Mouse (Mus musculus): ENCODE data around the gene Capn10.
A peak's percentile ranks its signal among the peaks of the same experiment; 100 is the strongest.
"Not testable (repeated sequence)": the region's sequence is repeated elsewhere in the genome, so short reads cannot be mapped to it uniquely, and the experiment has no call there.

Gene Capn10

GRCm38 (mm10) chr1:92919775-92920174 lies 14.4 kb upstream of the Capn10 start:
- no peak for DNase-seq (ENCODE audit: low read depth)

GRCm38 (mm10) chr1:92920474-92921200 lies 13.5 kb upstream of the Capn10 start:
- no peak for DNase-seq (ENCODE audit: low read depth)

DNA sequence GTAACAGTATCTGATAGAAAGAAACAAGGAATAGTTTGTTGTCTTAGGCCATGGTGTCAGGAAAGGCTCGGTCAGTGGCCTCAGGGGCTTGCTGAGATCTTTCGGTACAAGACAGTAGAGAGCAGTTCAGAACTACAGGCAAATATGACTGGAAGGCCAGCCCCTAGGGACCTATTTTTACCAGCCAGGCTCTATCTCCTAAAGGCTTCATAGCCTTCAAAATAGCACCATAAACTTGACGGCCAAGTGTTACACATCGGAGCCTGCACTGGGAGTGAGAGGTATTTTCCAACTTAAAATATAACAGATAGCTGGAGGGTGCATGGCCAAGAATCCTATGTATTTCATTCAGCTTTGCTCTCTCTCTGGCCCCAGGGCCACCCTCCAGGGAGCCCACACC lies 12.7 kb upstream of the Capn10 start:
- DNase-seq (ENCODE audit: low read depth): no peak

DNA sequence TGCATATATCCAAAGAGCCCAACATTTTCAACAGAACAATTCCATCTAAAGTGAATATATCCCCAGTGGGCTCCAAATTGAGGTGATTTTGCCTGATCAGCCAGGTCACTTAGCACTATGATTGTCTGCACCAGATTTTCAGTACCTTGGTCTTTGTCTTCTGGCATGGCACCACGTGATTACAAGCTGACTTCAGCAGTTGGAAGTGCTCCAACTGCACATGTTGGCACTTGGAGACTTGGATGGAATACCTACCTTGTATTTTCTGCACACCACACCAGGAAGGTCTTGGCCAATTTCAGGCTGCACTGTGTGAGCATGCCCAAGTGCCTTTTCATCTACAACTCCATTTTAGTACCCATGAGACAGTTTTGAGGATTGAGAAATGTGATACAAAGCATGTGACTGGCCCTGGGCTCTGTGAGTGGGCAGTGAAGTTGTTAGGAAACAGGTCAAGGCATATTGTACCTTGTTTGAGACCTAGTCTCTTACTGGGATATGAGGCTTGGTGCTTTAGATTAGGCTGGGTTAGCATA lies 3.9 kb upstream of the Capn10 start:
- no peak for DNase-seq (ENCODE audit: low read depth)

DNA sequence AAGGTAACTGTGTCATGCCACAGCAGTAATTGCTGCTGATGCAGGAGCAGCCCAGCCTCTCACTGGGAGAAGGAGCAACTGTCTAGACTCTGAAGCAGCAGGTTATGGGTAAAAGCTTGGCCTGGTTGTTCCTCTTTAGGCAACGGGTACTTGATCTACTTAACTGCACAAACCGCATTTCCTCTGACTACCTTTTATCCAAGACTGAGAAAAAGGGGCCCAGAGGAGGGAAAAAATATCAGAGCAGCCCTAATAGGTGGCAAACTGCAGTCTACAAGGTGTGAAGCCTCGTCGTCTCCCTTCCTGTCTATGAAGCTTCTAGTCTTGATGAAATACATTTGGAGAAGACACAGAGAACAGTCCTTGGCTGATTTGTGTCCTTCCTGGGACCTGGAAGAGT lies 565 bp upstream of the Capn10 start:
- no peak for DNase-seq (ENCODE audit: low read depth)

DNA sequence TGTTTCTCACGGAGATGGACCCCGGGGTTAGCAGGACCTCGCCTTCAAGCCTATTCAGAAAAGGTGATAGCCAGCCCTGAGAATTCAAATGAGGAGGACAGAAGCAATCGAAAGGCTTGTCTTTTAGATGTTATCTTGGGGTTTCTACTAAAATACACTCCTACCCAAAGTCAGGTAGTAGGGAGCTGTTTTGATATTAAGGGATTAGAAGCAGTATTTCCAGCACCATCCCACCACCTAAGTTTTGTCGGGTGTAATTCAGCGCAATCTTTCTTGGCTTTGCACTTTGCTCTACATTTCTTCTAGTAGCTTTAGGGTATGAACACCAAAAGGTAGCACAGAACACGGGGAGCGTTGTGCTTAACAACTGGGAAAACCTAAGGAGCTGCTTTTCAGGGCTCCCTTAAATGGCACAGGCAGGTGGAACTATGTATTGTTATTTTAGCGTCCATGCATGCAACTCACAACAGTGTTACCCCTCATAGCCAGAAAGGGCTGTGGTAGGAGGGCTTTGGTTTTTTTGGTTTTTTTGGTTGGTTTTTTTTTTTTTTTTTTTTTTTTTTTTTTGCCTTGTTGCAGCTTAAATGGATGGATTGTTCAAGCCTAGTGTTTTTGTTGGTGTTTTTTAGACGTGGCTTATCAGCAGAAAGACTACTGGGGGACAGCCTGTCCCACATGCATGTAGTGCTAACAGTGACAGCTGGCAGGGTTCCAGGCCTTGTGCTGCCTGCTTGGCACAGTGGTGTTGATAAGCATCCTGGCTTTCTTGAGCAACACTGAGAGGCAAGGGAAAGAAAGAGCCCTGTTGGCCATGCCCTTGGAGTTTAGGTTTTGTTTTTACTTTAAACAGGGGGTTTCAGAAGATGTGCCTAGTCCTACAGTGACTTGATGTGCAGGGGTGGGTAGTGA lies 1.1 kb downstream of the Capn10 start:
- DNase-seq (ENCODE audit: low read depth): no peak

GRCm38 (mm10) chr1:92935977-92936376 lies 1.8 kb downstream of the Capn10 start:
- no peak for DNase-seq (ENCODE audit: low read depth)

GRCm38 (mm10) chr1:92936467-92936866 lies 2.3 kb downstream of the Capn10 start:
- DNase-seq (ENCODE audit: low read depth): no peak

DNA sequence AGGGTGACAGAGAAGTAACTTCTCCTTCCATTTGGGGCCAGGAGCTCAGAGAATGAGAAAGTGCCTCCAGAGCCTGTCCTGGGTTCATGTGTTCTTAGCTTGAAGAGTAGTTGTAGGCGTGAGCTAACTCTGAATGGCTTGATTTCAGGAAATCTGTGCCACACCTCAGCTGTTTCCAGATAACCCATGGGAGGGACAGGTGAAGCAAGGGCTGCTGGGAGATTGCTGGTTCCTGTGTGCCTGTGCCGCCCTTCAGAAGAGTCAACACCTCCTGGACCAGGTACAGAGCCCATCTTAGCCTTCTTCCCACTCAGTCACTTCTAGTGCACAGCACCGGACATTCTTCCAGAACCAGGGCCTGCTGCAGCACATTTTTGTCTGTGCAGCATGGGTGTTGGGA lies 3.6 kb downstream of the Capn10 start:
- DNase-seq (ENCODE audit: low read depth): no peak

- no peak for DNase-seq (ENCODE audit: low read depth)
These were observed 5.6 kb downstream of the Capn10 start for GRCm38 (mm10) chr1:92939746-92940145.

GRCm38 (mm10) chr1:92943219-92943989 lies 9.2 kb downstream of the Capn10 start:
- DNase-seq (ENCODE audit: low read depth): no peak

- DNase-seq (ENCODE audit: low read depth): no peak
These were observed 13.8 kb downstream of the Capn10 start for GRCm38 (mm10) chr1:92947966-92948365.

- peak; percentile 19 for DNase-seq (ENCODE audit: low read depth)
These were observed 15.2 kb downstream of the Capn10 start for GRCm38 (mm10) chr1:92949426-92949825.

GRCm38 (mm10) chr1:92950607-92951006 lies 16.4 kb downstream of the Capn10 start, which contains the start of gene Gpr35:
Gene Gpr35, plus strand, starts transcription at chr1:92950865.
- no peak for DNase-seq (ENCODE audit: low read depth)

DNA sequence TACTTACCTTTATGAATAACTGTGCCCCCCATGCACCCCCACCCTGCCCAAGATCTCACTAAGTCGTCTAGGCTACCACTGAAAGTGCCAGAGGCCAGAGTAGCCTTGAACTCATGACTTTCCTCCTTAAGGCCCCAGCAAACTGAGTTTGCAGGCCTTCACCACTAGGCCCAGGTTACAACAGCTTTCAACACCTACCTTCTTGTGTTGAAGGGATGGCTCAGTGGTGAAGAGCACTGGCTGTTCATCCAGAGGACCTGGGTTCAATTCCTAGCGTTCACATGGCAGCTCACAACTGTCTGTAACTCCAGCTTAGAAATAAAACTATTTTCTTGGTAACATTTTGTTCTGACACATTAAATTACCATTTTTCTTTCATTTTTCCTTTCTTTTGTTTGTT lies 19.5 kb downstream of the Capn10 start:
- no peak for DNase-seq (ENCODE audit: low read depth)

DNA sequence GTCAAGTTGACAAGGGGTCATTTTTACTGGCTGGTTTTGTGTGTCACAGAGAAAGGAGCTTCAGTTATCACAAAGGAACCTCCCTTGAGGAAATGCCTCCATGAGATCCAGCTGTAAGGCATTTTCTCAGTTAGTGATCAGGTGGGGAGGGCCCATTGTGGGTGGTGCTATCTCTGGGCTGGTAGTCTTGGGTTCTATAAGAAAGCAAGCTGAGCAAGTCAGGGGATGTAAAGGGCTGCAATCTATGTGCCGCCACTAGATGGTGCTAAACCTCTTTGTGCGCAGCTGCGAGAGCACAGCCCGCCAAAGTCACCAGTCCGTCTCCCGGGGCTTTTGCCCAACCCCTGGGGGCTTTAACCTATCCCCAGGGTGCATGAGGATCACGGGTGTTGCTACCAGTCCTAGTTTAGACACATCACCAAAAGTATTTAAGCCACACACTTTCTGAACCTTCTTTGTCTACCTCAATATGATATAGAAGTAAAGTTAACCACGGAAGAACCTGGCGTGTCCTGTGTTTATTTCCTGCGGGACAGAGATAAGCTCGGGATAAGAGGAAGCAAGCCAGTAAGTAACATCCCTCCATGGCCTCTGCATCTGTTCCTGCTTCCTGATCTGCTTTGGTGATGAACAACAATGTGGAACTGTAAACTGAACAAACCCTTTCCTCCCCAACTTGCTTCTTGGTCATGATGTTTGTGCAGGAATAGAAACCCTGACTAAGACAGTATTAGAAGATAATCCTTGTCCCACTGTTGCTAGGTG lies 22.6 kb downstream of the Capn10 start:
- DNase-seq (ENCODE audit: low read depth): not testable (repeated sequence)

- DNase-seq (ENCODE audit: low read depth): no peak
These were observed 24.8 kb downstream of the Capn10 start for GRCm38 (mm10) chr1:92958999-92959398.

- not testable (repeated sequence) for DNase-seq (ENCODE audit: low read depth)
These were observed 36.6 kb downstream of the Capn10 start for GRCm38 (mm10) chr1:92970791-92971190.

- no peak for DNase-seq (ENCODE audit: low read depth)
These were observed 38.0 kb downstream of the Capn10 start for GRCm38 (mm10) chr1:92971879-92972795.

- peak; percentile 66 for DNase-seq (ENCODE audit: low read depth)
These were observed 38.7 kb downstream of the Capn10 start for GRCm38 (mm10) chr1:92972854-92973253.

Data from c-Kit-positive CD71-negative TER-119-negative erythroid progenitor cells, embryonic 14.5 days (primary cell).